Mouse (Mus musculus): ENCODE data around the gene Tmem167.

DNA sequence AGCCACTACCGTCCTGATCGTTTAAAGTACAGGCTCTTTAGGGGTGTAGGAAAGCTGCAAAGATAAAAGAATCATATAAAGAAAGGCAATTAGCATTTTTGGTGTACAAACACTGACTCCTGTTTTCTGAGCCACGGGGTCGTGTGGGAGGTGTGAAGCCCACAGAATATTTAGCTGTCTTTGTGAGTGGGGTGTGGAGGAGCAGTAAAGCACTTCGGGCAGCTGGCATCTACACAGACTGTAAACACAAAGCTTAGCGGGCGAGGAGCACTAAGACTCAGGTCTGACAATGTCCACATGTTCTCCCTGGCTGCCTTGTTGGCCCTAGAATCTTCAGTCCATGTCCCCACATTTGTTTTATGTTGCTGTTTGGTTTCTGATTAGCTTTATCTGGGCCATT lies 17.2 kb downstream of the Tmem167 start:
- TF ChIP-seq CTCF (IDR thresholded peaks at IDR 0.05; ENCODE audit: low read depth), result no peak
- no peak for TF ChIP-seq EP300 (IDR thresholded peaks at IDR 0.05; ENCODE audit: low read depth)
